Mouse (Mus musculus): ENCODE results near the gene Ttbk1.

Ttbk1 gene

GRCm38 (mm10) chr17:46476601-46477000 lies 10.9 kb downstream of the Ttbk1 start:
- DNase-seq (ENCODE audit: low spot score) = no peak

GRCm38 (mm10) chr17:46467830-46468229 lies 19.6 kb downstream of the Ttbk1 start:
- DNase-seq (ENCODE audit: low spot score) = no peak

DNA sequence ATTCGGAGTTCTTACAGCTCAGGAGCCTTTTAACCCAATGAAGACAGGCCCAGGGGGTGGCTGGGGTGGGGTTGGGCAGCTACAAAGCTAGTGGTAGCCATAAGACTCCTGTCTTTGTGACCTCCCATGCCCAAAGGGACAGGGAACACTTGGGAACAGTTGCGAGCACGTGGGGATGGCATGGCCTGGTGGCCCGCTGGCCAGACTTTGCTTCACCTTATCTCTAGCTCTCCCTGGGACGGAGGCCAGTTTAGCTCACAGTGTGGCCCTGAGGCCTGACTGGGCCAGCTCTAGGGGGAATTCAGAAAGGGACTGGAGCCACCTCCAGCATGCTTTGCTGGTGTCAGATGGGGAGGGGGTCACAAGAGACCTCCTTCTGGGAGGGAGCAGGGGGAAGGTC lies 25.2 kb downstream of the Ttbk1 start:
- no peak for DNase-seq (ENCODE audit: low spot score)

- no peak for DNase-seq (ENCODE audit: low spot score)
These were observed 26.1 kb downstream of the Ttbk1 start for GRCm38 (mm10) chr17:46461347-46461746.

GRCm38 (mm10) chr17:46460673-46461072 lies 26.8 kb downstream of the Ttbk1 start:
- no peak for DNase-seq (ENCODE audit: low spot score)

GRCm38 (mm10) chr17:46458439-46458838 lies 29.0 kb downstream of the Ttbk1 start:
- no peak for DNase-seq (ENCODE audit: low spot score)

- no peak for DNase-seq (ENCODE audit: low spot score)
These were observed 29.7 kb downstream of the Ttbk1 start for GRCm38 (mm10) chr17:46457791-46458190.

- no peak for DNase-seq (ENCODE audit: low spot score)
These were observed 32.3 kb downstream of the Ttbk1 start for GRCm38 (mm10) chr17:46455110-46455691.

DNA sequence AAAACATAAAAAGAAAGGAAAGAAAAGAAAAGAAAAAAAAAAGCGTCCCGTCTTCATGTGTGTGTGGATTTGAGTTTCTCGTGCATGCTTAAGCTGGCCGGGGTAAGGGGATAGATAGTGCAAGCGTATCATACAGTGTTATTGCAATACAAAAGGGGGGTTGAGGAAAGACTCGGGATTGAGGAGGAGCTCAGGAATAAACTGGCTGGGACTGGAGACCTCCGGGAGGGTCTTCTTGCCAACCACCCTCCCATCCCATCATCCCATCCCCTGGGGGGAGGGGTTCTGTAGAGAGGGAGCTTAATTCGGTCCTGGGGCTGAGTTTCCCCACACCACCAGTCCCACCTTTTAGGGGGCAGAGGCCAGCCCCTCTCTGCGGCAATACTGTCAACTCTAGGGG lies 32.9 kb downstream of the Ttbk1 start:
- no peak for DNase-seq (ENCODE audit: low spot score)

DNA sequence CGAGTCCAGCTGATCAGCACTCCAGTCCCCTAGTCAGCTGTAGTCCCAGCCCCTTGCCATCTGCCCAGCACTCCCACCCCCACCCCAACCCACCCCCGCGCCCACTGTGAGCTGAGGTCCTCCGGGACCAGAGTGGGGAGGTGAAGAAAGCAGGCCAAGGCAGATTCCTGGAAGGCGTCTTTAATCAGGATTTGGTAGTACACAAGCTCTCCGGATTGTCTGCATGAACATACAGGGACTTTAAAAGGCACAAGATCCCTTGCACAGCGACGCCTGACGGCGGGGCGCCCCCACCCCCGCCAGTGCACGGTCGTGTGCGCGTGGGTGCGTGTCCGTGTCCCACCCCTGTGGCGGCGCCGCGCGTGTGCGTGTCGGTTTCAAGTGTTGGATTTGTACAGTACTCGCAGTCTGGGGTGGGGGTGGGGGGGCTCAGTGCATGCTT lies 33.5 kb downstream of the Ttbk1 start:
- DNase-seq (ENCODE audit: low spot score) = no peak

GRCm38 (mm10) chr17:46453302-46453948 lies 34.0 kb downstream of the Ttbk1 start:
- no peak for DNase-seq (ENCODE audit: low spot score)

DNA sequence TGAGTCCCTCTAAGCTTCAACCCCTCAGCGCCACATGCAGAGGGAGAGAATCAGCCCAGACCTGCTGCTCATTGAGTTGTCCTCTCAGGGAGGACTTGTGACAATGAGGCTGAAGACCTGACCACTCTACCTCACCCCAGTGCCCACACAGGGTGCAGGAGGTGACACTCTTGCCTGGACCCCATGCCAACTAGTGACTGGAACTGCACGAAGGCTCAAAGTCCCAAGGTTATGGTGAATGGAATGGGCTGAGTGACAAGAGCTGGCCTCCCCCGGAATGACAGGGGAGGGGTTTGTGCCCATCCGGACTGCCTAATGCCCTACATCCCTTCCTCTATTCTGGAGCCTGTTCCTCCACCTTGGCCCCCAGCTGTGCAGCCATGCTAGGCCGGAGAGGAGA lies 34.8 kb downstream of the Ttbk1 start:
- DNase-seq (ENCODE audit: low spot score) = no peak

DNA sequence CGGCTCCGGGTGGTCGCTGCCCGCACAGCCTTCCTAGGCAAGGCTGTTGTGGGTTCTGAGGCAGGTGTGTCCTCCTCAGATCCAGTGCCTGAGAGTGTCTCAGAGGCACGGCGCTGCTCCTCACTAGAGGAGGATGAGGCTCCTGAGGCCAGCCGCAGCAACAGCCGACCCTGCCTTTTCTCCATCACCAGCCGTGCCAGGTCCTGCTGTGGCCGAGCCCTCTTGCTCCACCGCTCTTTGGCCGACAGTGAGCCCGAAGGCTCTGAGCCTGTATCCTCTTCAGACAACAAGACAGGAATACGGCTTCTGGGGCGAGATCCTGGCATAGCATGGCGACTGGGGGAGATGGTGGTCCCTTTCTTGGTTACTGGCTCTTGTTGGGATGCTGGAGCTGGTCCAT lies 41.2 kb downstream of the Ttbk1 start:
- DNase-seq (ENCODE audit: low spot score) = no peak

DNA sequence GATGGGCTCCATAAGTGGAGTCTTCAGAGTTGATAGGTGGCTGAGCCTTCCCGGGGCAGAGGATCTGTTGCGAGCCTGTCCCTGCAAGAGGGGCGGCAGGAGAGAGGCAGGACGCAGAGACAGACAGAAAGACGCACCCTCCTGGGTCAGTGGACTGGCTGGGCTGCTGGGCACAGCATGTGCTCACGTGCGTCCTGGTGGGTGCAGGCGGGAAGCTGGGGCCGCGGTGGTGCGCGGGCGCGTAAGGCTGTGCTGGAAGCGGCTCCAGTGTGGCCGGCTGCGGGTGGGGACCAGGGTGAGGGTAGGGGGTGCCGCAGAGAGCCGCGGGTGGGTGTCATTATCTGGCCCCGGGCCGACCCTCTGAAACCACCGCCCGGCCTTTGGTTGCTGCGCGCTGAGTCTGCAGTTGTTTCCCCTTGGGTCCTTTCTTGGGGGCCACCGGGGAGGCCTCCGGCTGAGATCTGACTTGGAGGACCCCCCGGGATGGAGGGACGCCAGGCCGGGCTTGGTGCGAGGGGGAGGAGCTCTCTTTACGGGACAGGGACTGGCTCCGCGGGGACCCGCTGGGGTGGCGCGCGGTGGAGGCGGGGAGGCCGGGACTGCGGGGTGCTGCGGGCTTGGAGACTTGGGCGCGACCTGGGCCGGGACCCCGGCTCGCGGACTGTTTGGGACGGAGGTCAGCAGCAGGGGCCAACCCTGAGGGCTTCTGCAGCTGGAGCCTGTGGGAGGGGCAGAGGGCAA lies 42.5 kb downstream of the Ttbk1 start:
- DNase-seq (ENCODE audit: low spot score) = no peak

GRCm38 (mm10) chr17:46439176-46439575 lies 48.3 kb downstream of the Ttbk1 start:
- DNase-seq (ENCODE audit: low spot score) = no peak

- DNase-seq (ENCODE audit: low spot score) = no peak
These were observed 49.1 kb downstream of the Ttbk1 start, which contains the start of gene Slc22a7 for GRCm38 (mm10) chr17:46438298-46438873. Gene Slc22a7 (minus strand): TSS chr17:46438457.

- no peak for DNase-seq (ENCODE audit: low spot score)
These were observed 50.7 kb downstream of the Ttbk1 start for GRCm38 (mm10) chr17:46436672-46437366.

- no peak for DNase-seq (ENCODE audit: low spot score)
These were observed 53.8 kb downstream of the Ttbk1 start for GRCm38 (mm10) chr17:46433627-46434026.

DNA sequence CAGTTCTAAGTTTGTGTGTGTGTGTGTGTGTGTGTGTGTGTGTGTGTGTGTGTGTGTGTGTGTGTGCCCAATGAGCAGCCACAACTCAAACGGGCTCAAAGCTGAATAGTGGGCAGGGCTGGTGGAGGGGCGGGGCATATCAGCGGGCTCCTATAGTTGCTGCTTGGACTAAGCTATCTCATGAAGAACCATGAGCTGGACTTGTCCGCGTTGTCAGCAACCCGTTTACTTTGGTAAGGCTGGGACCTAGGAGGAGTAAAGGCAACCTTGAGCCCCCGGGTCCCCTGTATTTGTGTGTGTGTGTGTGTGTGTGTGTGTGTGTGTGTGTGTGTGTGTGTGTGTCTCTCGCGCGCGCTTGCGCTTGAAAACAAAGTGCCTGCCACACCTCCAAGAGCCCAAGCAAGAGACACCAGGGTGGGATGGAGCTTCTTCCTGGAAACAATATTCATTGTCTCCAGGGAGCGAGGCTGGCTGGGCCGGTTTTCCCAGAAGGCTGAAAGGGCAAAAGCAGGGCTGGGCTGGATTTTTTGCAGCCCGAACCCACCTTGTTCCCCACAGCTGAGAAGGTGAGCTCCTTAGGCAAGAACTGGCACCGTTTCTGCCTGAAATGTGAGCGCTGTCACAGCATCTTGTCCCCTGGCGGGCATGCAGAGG lies 58.6 kb downstream of the Ttbk1 start, which contains the start of gene Crip3:
TSS of gene Crip3 (plus strand) at position 166 of the 654 bp plus-strand sequence.
- DNase-seq (ENCODE audit: low spot score) = no peak

DNA sequence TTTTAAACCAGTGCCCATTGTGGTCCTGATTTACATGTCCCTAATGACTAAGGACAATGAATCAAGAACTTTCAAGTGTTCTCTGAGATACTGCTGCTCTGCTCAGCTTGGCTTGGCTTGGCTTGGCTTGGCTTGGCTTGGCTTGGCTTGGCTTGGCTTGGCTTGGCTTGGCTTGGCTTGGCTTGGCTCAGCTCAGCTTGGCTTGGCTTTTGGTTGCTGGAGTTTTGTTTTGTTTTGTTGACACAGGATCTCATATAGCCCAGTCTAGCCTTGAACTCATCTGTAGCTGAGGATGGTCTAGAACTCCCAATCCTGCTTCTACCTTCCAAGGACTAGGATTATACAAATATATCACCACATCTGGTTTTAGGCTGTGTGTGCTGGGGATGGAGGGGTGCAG lies 61.0 kb downstream of the Ttbk1 start:
- no peak for DNase-seq (ENCODE audit: low spot score)

GRCm38 (mm10) chr17:46419717-46420116 lies 67.8 kb downstream of the Ttbk1 start:
- no peak for DNase-seq (ENCODE audit: low spot score)

- no peak for DNase-seq (ENCODE audit: low spot score)
These were observed 68.8 kb downstream of the Ttbk1 start for GRCm38 (mm10) chr17:46418628-46419027.

Data from ovary, postnatal 10 days (tissue).